Mouse (Mus musculus) spleen, postnatal 36 days (tissue): ENCODE measurements around the gene Hinfp.
A peak's percentile ranks its signal among the peaks of the same experiment; 100 is the strongest.
"Not testable (repeated sequence)": the region's sequence is repeated elsewhere in the genome, so short reads cannot be mapped to it uniquely, and the experiment has no call there.

Experiments
- DNase-seq, 2 experiments: peaks; one replicate each; pipeline ENCODE4 v3.0.0; 2022; ENCODE audit warnings: low spot score in 2 of 2, mixed read lengths in 1 of 2

Gene Hinfp

GRCm38 (mm10) chr9:44332918-44333638 is 27.6 kb upstream of the Hinfp start:
- no peak for DNase-seq

DNA sequence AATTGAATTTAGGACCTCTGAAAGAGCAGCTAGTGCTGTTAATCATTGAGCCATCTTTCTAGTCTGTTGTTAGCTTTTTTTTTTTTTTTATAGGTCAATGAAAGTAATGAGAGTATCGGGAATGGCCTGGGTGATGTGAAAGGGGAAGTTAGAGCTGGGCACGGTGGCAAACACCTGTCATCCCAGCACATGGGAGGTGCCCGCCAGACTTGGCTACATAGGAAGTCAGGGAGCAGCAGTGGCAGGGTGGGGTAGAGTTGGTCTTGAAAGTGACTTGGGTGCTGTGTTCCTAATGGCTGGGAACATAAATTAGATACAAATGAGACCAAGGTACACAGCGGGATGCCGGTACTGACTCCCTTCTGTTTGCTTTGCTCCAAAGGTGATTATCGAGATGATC is 25.3 kb upstream of the Hinfp start:
- no peak for DNase-seq

- no peak for DNase-seq
These were observed 22.5 kb upstream of the Hinfp start for GRCm38 (mm10) chr9:44327926-44328325.

DNA sequence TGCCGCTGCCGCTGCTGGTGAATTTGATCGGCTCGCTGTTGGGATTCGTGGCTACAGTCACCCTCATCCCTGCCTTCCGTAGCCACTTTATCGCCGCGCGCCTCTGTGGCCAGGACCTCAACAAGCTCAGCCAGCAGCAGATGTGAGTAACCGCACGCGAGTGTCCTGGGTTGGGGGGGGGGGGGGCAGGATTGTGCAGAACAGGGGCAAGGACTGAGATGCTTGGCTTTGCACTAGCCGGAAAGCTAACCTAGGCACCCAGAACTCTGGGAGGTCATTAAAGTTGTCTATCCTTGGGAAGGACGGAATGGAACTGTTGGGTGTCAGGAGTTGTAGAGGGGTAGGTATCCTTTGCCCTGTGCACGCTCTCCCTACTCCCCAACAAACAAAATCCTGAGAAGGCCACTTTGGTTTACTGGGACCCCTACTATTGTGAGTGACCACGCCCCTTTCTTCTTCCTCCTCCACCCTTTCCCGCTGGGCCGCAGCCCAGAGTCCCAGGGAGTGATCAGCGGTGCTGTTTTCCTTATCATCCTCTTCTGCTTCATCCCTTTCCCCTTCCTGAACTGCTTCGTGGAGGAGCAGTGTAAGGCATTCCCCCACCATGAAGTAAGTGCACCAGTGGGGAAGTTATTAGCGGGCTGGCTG is 21.7 kb upstream of the Hinfp start:
- peak in 1 of 2 experiments; percentile 41 for DNase-seq

- DNase-seq = peak; percentile 80 to 82
These were observed 21.0 kb upstream of the Hinfp start for GRCm38 (mm10) chr9:44326371-44327063.

GRCm38 (mm10) chr9:44325768-44326370 is 20.4 kb upstream of the Hinfp start, which contains the start of gene Dpagt1:
Gene Dpagt1, plus strand, starts transcription at chr9:44326019.
- no peak for DNase-seq

DNA sequence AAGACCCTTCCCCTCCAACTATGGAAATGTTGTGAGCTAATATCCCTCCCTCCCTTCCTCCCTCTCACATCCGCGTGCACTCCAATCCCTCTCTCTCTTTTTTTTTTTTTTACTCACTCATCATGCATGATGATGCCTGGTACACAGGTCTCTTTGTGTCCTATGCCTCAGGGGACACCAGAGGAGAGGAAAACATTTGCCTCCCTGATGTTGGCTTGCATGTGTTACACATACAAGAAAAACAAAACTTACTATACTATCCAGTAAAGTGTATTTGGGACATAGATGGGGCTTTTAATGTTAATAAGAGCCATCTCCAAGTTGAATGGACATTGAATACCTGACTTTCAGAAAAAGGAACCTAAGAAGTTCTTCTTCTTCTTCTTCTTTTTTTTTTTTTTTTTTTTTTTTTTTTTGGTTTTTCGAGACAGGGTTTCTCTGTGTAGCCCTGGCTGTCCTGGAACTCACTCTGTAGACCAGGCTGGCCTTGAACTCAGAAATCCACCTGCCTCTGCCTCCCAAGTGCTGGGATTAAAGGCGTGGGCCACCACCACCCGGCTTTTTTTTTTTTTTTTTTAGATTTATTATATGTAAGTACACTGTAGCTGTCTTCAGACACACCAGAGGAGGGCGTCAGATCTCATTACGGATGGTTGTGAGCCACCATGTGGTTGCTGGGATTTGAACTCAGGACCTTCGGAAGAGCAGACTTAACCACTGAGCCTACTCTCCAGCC is 19.7 kb upstream of the Hinfp start:
- not testable (repeated sequence) for DNase-seq

- DNase-seq = no peak
These were observed 18.7 kb upstream of the Hinfp start for GRCm38 (mm10) chr9:44324147-44324546.

DNA sequence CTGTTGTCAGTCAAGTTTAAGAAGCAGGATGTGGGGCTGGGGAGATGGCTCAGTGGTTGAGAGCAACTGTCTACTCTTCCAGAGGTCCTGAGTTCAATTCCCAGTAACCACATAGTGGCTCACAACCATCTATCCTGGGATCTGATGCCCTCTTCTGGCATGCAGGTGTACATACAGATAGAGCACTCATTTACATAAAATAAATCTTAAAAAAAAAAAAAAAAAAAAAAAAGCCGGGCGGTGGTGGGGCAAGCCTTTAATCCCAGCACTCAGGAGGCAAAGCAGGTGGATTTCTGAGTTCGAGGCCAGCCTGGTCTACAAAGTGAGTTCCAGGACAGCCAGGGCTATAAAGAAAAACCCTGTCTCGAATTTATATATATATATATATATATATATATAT is 18.2 kb upstream of the Hinfp start:
- not testable (repeated sequence) for DNase-seq

GRCm38 (mm10) chr9:44320799-44321133 is 15.3 kb upstream of the Hinfp start:
- no peak for DNase-seq

DNA sequence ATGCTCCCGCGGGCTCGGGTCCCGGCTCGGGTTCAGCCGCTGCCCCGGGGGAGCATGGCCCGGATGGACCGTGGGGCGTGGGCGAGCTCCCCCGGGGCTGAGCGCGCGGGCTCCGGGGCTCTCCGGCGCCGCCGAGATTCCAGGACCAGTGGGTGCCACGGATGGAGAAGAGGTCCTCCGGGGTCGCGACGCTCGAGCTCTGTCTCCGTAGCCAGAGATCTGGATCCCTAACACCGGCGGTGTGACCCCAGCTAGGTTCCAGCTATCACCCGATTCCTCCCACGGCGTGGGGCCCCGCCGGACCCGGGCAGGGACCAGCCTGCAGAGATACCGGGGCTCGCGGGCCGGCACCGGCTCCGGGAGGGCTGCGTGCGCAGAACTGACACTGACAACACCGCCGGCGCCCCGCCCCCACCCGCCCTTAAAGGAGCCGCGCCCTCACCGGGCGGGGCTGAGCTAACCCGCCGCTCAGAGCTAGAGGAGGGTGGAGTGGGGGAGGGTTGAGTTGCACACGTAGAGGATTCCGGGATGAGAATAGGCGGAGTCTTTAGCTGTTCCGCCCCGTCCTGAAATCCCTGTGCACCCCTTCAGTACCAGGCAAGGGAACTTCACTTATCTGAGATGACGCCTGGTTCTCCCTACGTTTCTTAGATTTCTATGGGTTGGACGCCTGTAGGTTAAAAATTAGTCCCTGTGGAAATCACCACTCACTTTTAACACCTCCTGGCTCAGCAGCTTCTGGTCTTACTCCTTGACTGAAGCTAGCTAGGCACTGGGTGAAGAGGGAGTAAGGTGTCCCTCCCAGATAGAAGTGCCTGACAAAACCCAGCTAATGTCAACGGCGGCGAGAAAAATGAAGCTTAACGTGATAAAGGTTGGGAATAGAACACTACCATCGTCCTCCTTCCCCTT is 14.7 kb upstream of the Hinfp start, which contains the start of gene C2cd2l:
TSS of gene C2cd2l (minus strand) at position 399 of the 912 bp plus-strand sequence.
- DNase-seq = peak; percentile 86 to 89

GRCm38 (mm10) chr9:44319105-44319886 is 13.8 kb upstream of the Hinfp start:
- DNase-seq = no peak

DNA sequence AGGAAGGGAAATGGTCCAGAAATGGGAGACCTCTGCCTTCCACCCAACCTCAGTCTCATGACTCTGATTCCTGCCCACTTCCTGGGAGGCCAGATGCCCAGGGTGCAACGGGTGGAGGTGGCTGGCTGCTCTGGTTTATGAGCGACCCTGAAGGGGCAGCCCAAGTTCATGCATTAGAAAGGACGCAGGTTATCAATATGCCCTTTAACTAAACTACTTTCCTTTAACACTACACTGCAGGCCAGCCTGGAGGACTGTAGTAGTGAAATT is 13.3 kb upstream of the Hinfp start:
- DNase-seq = no peak

- DNase-seq = no peak
These were observed 12.8 kb upstream of the Hinfp start for GRCm38 (mm10) chr9:44318076-44318825.

- no peak for DNase-seq
These were observed 12.0 kb upstream of the Hinfp start for GRCm38 (mm10) chr9:44317452-44317851.

- DNase-seq = no peak
These were observed 9.4 kb upstream of the Hinfp start for GRCm38 (mm10) chr9:44314910-44315309.

DNA sequence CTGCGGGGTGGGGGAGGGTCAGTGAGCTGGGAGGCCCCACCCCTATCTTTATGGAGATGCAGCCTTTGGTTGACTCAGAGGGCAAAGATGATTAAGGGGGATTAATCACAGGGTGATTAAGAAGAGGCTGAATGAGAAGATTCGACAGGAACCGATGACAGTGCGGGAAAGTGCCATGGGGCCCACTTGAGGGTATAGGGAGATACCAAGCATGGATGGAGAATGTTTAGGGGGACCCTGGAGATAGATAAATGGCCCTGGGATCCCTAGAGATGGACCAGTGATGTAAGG is 8.7 kb upstream of the Hinfp start:
- no peak for DNase-seq

- no peak for DNase-seq
These were observed 8.2 kb upstream of the Hinfp start for GRCm38 (mm10) chr9:44313476-44314256.
